Mouse (Mus musculus) hindbrain, embryonic 14.5 days (tissue): ENCODE results near the gene Cep72. TPM values are rescaled to one million over a fixed set of nuclear protein-coding genes. Genes with fewer than 3 reads are reported as not detected.
"Not testable (repeated sequence)": the region's sequence is repeated elsewhere in the genome, so short reads cannot be mapped to it uniquely, and the experiment has no call there.

ENCODE experiments used
- ATAC-seq: fragments of 200-750 bp; cut with Nextera tagmentation; 2 replicates; pipeline ENCODE4 v1.8.0; 2017; ENCODE audit warnings: moderate number of reproducible peaks, mild to moderate bottlenecking, moderate TSS enrichment, moderate library complexity; ENCODE audit not compliant: low FRiP score
- DNase-seq: peaks from one replicate; pipeline ENCODE4 v3.0.0-alpha.2; 2015; ENCODE audit warnings: low spot score
- H3K27ac ChIP-seq: fragments of 300-500 bp; sonication (generic); 2 replicates; pipeline ENCODE4 v1.5.1; 2014; ENCODE audit warnings: mild to moderate bottlenecking, moderate library complexity
- H3K27me3 ChIP-seq: fragments of 300-500 bp; sonication (generic); 2 replicates; pipeline ENCODE4 v1.6.1; 2014; ENCODE audit warnings: mild to moderate bottlenecking, low read length, mixed read lengths; ENCODE audit not compliant: control insufficient read depth, insufficient read depth
- H3K36me3 ChIP-seq: fragments of 300-500 bp; sonication (generic); replicated peaks from 2 replicates; pipeline ENCODE4 v1.6.1; 2014; ENCODE audit not compliant: control insufficient read depth, insufficient read depth
- H3K4me1 ChIP-seq: fragments of 300-500 bp; sonication (generic); replicated peaks from 2 replicates; pipeline ENCODE4 v1.6.1; 2014; ENCODE audit warnings: antibody characterized with exemption, low read length, mixed read lengths; ENCODE audit not compliant: control insufficient read depth, insufficient read depth
- H3K4me2 ChIP-seq: fragments of 300-500 bp; sonication (generic); replicated peaks from 2 replicates; pipeline ENCODE4 v1.6.1; 2014; ENCODE audit warnings: mild to moderate bottlenecking, moderate library complexity
- H3K4me3 ChIP-seq: fragments of 300-500 bp; sonication (generic); replicated peaks from 2 replicates; pipeline ENCODE4 v1.5.1; 2014; ENCODE audit warnings: mild to moderate bottlenecking, low read length
- H3K9ac ChIP-seq: fragments of 300-500 bp; sonication (generic); 2 replicates; pipeline ENCODE4 v1.6.1; 2014
- H3K9me3 ChIP-seq: fragments of 300-500 bp; sonication (generic); 2 replicates; pipeline ENCODE4 v1.6.1; 2016; ENCODE audit warnings: low read length; ENCODE audit not compliant: control insufficient read depth
- WGBS: fragments of 180-500 bp; shearing (Covaris S2); extraction: QIAGEN DNeasy Blood & Tissue Kit; methylation state at CpG from one replicate; pipeline ENCODE4 v1.1.7; 2014; 5-methylcytosine and 5-hydroxymethylcytosine counted together
- polyA plus RNA-seq: library from polyadenylated mRNA; unstranded; fragments of >200 nt; fragmentation: Nextera tagmentation; extraction: Ambion mirVana; gene quantifications from 2 replicates; pipeline ENCODE4 v1.2.1, GENCODE M21; 2014

Gene Cep72
- polyA plus RNA-seq, 1 experiment from 2014 or later: 9.3 TPM

- no peaks in the 10 kb centered on the region for H3K27me3 ChIP-seq
- no peak overlapping the region for H3K4me3 ChIP-seq
- ATAC-seq (no peak), DNase-seq (no peak)
- H3K4me2 ChIP-seq: no peak overlapping the region
- H3K27ac ChIP-seq: no peak overlapping the region
- 0 out of 2 replicates have a peak, but pooled peaks cover 4% of the 10 kb centered on the region for H3K36me3 ChIP-seq
- no peak overlapping the region for H3K9ac ChIP-seq
- 79% methylated on average over 4 of the region's 4 CpGs for WGBS
- peaks cover 4% of the 10 kb centered on the region; the same call in 1 of the 2 replicates for H3K4me1 ChIP-seq
- H3K9me3 ChIP-seq: no peaks in the 10 kb centered on the region
These were observed 44.7 kb downstream of the Cep72 start for GRCm38 (mm10) chr13:74017426-74017825.

- WGBS: 59% methylated on average over 4 of the region's 4 CpGs
- ATAC-seq (no peak), DNase-seq (no peak)
- H3K9me3 ChIP-seq: no peaks in the 10 kb centered on the region
- 0 out of 2 replicates have a peak overlapping the region, but pooled peaks have one; percentile 11 for H3K27ac ChIP-seq
- H3K4me3 ChIP-seq: no peak overlapping the region
- H3K4me2 ChIP-seq: no peak overlapping the region
- H3K36me3 ChIP-seq: no peaks in the 10 kb centered on the region
- H3K27me3 ChIP-seq: no peaks in the 10 kb centered on the region
- no peak overlapping the region for H3K9ac ChIP-seq
- peaks cover 12% of the 10 kb centered on the region for H3K4me1 ChIP-seq
These were observed 46.2 kb downstream of the Cep72 start for GRCm38 (mm10) chr13:74015908-74016307.

GRCm38 (mm10) chr13:74010678-74011077 lies 51.4 kb downstream of the Cep72 start:
- Histone ChIP-seq H3K27ac (peak overlapping the region; percentile 77), H3K9me3 (no peaks in the 10 kb centered on the region), H3K4me1 (peaks cover 15% of the 10 kb centered on the region), H3K27me3 (peaks cover 4% of the 10 kb centered on the region; the same call in 1 of the 2 replicates), H3K36me3 (no peaks in the 10 kb centered on the region), H3K9ac (peak overlapping the region; percentile 59), H3K4me2 (peak overlapping the region; percentile 80), H3K4me3 (peak overlapping the region; percentile 55)
- peak; percentile 43; the same call in 1 of the 2 replicates for ATAC-seq
- 13% methylated on average over 3 of the region's 3 CpGs for WGBS
- peak; percentile 51 for DNase-seq

GRCm38 (mm10) chr13:74009791-74010614 lies 52.1 kb downstream of the Cep72 start:
- WGBS: under 1% methylated on average over 55 of the region's 55 CpGs
- H3K9ac ChIP-seq: peak overlapping the region; percentile 59
- peak overlapping the region; percentile 55 for H3K4me3 ChIP-seq
- H3K36me3 ChIP-seq: no peaks in the 10 kb centered on the region
- DNase-seq: peak; percentile 89
- peak overlapping the region; percentile 80 for H3K4me2 ChIP-seq
- H3K4me1 ChIP-seq: peaks cover 11% of the 10 kb centered on the region
- H3K9me3 ChIP-seq: no peaks in the 10 kb centered on the region
- peaks cover 4% of the 10 kb centered on the region; the same call in 1 of the 2 replicates for H3K27me3 ChIP-seq
- ATAC-seq: peak; percentile 79
- H3K27ac ChIP-seq: peak overlapping the region; percentile 77

GRCm38 (mm10) chr13:74008948-74009718 lies 53.0 kb downstream of the Cep72 start, which contains the start of gene Tppp:
Gene Tppp, plus strand, starts transcription at chr13:74009407.
- peak within 1 kb of the TSS; percentile 59 for H3K9ac ChIP-seq

GRCm38 (mm10) chr13:74008216-74008615 lies 53.9 kb downstream of the Cep72 start:
- H3K4me2 ChIP-seq, DNase-seq, ATAC-seq, H3K27ac ChIP-seq, H3K9ac ChIP-seq, H3K9me3 ChIP-seq, H3K36me3 ChIP-seq, H3K27me3 ChIP-seq: not testable (repeated sequence)
- peak overlapping the region; percentile 55; the same call in 1 of the 2 replicates for H3K4me3 ChIP-seq
- WGBS: 85% methylated on average over 2 of the region's 2 CpGs
- H3K4me1 ChIP-seq: peaks cover 11% of the 10 kb centered on the region

More at GRCm38 (mm10) chr13:74008948-74009718, 53.0 kb downstream of the Cep72 start, which contains the start of gene Tppp:
- H3K4me2 ChIP-seq: peak within 1 kb of the TSS; percentile 80
- H3K4me3 ChIP-seq: peak within 1 kb of the TSS; percentile 55
- peaks cover 4% of the 10 kb centered on the region; the same call in 1 of the 2 replicates for H3K27me3 ChIP-seq
- DNase-seq: peak; percentile 83
- no peaks in the 10 kb centered on the region for H3K9me3 ChIP-seq
- peak within 1 kb of the TSS; percentile 77 for H3K27ac ChIP-seq
- H3K36me3 ChIP-seq: no peaks in the 10 kb centered on the region
- WGBS: under 1% methylated on average over 49 of the region's 56 CpGs
- peaks cover 11% of the 10 kb centered on the region for H3K4me1 ChIP-seq
- ATAC-seq: peak; percentile 92

- H3K27me3 ChIP-seq, ATAC-seq, H3K9ac ChIP-seq, DNase-seq, H3K36me3 ChIP-seq, H3K9me3 ChIP-seq, H3K4me2 ChIP-seq, H3K4me3 ChIP-seq, H3K27ac ChIP-seq: not testable (repeated sequence)
- H3K4me1 ChIP-seq: peaks cover 11% of the 10 kb centered on the region
- 91% methylated on average over 4 of the region's 4 CpGs for WGBS
These were observed 55.2 kb downstream of the Cep72 start for GRCm38 (mm10) chr13:74006881-74007280.

GRCm38 (mm10) chr13:74001492-74001891 lies 60.6 kb downstream of the Cep72 start:
- no peak for DNase-seq
- Histone ChIP-seq H3K9ac (no peak overlapping the region), H3K4me2 (no peak overlapping the region), H3K27me3 (no peaks in the 10 kb centered on the region), H3K9me3 (no peaks in the 10 kb centered on the region), H3K4me3 (no peak overlapping the region), H3K27ac (no peak overlapping the region), H3K36me3 (no peaks in the 10 kb centered on the region), H3K4me1 (no peaks in the 10 kb centered on the region)
- WGBS: 83% methylated on average over 4 of the region's 4 CpGs
- no peak for ATAC-seq

GRCm38 (mm10) chr13:74000961-74001360 lies 61.1 kb downstream of the Cep72 start:
- DNase-seq: no peak
- H3K27ac ChIP-seq: no peak overlapping the region
- H3K9ac ChIP-seq: no peak overlapping the region
- 83% methylated on average over 6 of the region's 6 CpGs for WGBS
- H3K4me2 ChIP-seq: no peak overlapping the region
- no peak overlapping the region for H3K4me3 ChIP-seq
- no peaks in the 10 kb centered on the region for H3K36me3 ChIP-seq
- H3K4me1 ChIP-seq: no peaks in the 10 kb centered on the region
- ATAC-seq: no peak
- H3K27me3 ChIP-seq: no peaks in the 10 kb centered on the region
- no peaks in the 10 kb centered on the region for H3K9me3 ChIP-seq
